Mouse (Mus musculus) hindbrain, embryonic 10.5 days (tissue): ENCODE measurements around the gene Prkcz. TPM values are rescaled to one million over a fixed set of nuclear protein-coding genes. Genes with fewer than 3 reads are reported as not detected.

Source experiments
- DNase-seq: peaks from one replicate; pipeline ENCODE4 v3.0.0-alpha.2; 2017; ENCODE audit warnings: low spot score
- H3K27ac ChIP-seq: fragments of 300-500 bp; sonication (generic); 2 replicates; pipeline ENCODE4 v1.5.1; 2016; ENCODE audit warnings: mild to moderate bottlenecking, moderate library complexity
- H3K27me3 ChIP-seq: fragments of 300-500 bp; sonication (generic); 2 replicates; pipeline ENCODE4 v1.6.1; 2016; ENCODE audit warnings: mild to moderate bottlenecking; ENCODE audit not compliant: poor library complexity, insufficient read depth, severe bottlenecking
- H3K36me3 ChIP-seq: fragments of 300-500 bp; sonication (generic); 2 replicates; pipeline ENCODE4 v1.6.1; 2016; ENCODE audit warnings: mild to moderate bottlenecking, moderate library complexity
- H3K4me1 ChIP-seq: fragments of 300-500 bp; sonication (generic); replicated peaks from 2 replicates; pipeline ENCODE4 v1.6.1; 2016; ENCODE audit warnings: mild to moderate bottlenecking
- H3K4me3 ChIP-seq: fragments of 300-500 bp; sonication (generic); 2 replicates; pipeline ENCODE4 v1.5.1; 2016; ENCODE audit warnings: mild to moderate bottlenecking, moderate library complexity
- H3K9me3 ChIP-seq: fragments of 300-500 bp; sonication (generic); 2 replicates; pipeline ENCODE4 v1.6.1; 2016; ENCODE audit warnings: mild to moderate bottlenecking, moderate library complexity
- WGBS: fragments of 180-500 bp; shearing (Covaris S2); methylation state at CpG from one replicate; pipeline ENCODE4 v1.1.7; 2016; 5-methylcytosine and 5-hydroxymethylcytosine counted together
- polyA plus RNA-seq: library from polyadenylated mRNA; unstranded; fragments of >200 nt; fragmentation: Nextera tagmentation; extraction: Ambion mirVana; gene quantifications from 2 replicates; pipeline ENCODE4 v1.2.1, GENCODE M21; 2016

Prkcz gene
- polyA plus RNA-seq, 1 experiment from 2014 or later = 19.3 TPM

- H3K9me3 ChIP-seq = peaks cover 3% of the 10 kb centered on the region; the same call in 1 of the 2 replicates
- H3K36me3 ChIP-seq = peaks cover 46% of the 10 kb centered on the region
- WGBS = 76% methylated on average over 6 of the region's 6 CpGs
- DNase-seq = no peak
- no peak overlapping the region for H3K4me3 ChIP-seq
- no peaks in the 10 kb centered on the region for H3K27me3 ChIP-seq
- H3K4me1 ChIP-seq = peaks cover 95% of the 10 kb centered on the region
- peak overlapping the region; percentile 29; the same call in 1 of the 2 replicates for H3K27ac ChIP-seq
Measured at GRCm38 (mm10) chr4:155214188-155214587, 147.0 kb downstream of the Prkcz start.

GRCm38 (mm10) chr4:155213752-155214054 is 147.5 kb downstream of the Prkcz start:
- Histone ChIP-seq H3K36me3 (peaks cover 46% of the 10 kb centered on the region), H3K27me3 (no peaks in the 10 kb centered on the region), H3K4me3 (peak overlapping the region; percentile 1; the same call in 1 of the 2 replicates), H3K9me3 (peaks cover 3% of the 10 kb centered on the region; the same call in 1 of the 2 replicates), H3K4me1 (peaks cover 95% of the 10 kb centered on the region), H3K27ac (0 out of 2 replicates have a peak overlapping the region, but pooled peaks have one; percentile 29)
- 81% methylated on average over 6 of the region's 6 CpGs for WGBS
- DNase-seq = no peak

- Histone ChIP-seq H3K9me3 (peaks cover 3% of the 10 kb centered on the region; the same call in 1 of the 2 replicates), H3K36me3 (peaks cover 41% of the 10 kb centered on the region), H3K27ac (0 out of 2 replicates have a peak overlapping the region, but pooled peaks have one; percentile 29), H3K4me1 (peaks cover 95% of the 10 kb centered on the region), H3K4me3 (peak overlapping the region; percentile 1; the same call in 1 of the 2 replicates), H3K27me3 (no peaks in the 10 kb centered on the region)
- DNase-seq = no peak
- WGBS = 80% methylated on average over 9 of the region's 9 CpGs
Measured at GRCm38 (mm10) chr4:155213052-155213751, 148.0 kb downstream of the Prkcz start.

Other genes starting within 250 kb of the Prkcz start
- gene Ski, start 138.8 kb downstream of the Prkcz start, polyA plus RNA-seq = 9.3 and 10.1 TPM in 2 replicates
- 115 and 118 TPM in 2 replicates for gene Faap20, start 111.6 kb downstream of the Prkcz start, polyA plus RNA-seq
- gene Gabrd, start 36.8 kb upstream of the Prkcz start, polyA plus RNA-seq = not detected in 2 replicates
- gene Cfap74, start 47.8 kb upstream of the Prkcz start, polyA plus RNA-seq = 6.7 and 7.4 TPM in 2 replicates
- 0.22 TPM in 1 of 2 replicates, not detected in the other for gene Tmem52, start 107.8 kb upstream of the Prkcz start, polyA plus RNA-seq
- gene Gnb1, start 130.0 kb upstream of the Prkcz start, polyA plus RNA-seq = 633 and 670 TPM in 2 replicates
- 102 and 107 TPM in 2 replicates for gene Nadk, start 201.0 kb upstream of the Prkcz start, polyA plus RNA-seq
- 12.0 and 13.4 TPM in 2 replicates for gene Slc35e2, start 240.1 kb upstream of the Prkcz start, polyA plus RNA-seq